Mouse (Mus musculus): ENCODE results near the gene Cep19.

The Cep19 gene

GRCm38 (mm10) chr16:32107342-32108045 lies 7.9 kb downstream of the Cep19 start:
- no peak for DNase-seq (ENCODE audit: low spot score in 2 of 2)

GRCm38 (mm10) chr16:32108170-32108569 lies 8.6 kb downstream of the Cep19 start:
- no peak for DNase-seq (ENCODE audit: low spot score in 2 of 2)

GRCm38 (mm10) chr16:32108578-32108977 lies 9.0 kb downstream of the Cep19 start:
- no peak for DNase-seq (ENCODE audit: low spot score in 2 of 2)

GRCm38 (mm10) chr16:32110951-32111699 lies 11.5 kb downstream of the Cep19 start:
- no peak for DNase-seq (ENCODE audit: low spot score in 2 of 2)

- DNase-seq (ENCODE audit: low spot score in 2 of 2), result peak; percentile 80 to 83
Measured at GRCm38 (mm10) chr16:32113541-32114218, 14.1 kb downstream of the Cep19 start.

- no peak for DNase-seq (ENCODE audit: low spot score in 2 of 2)
Measured at GRCm38 (mm10) chr16:32114406-32114805, 14.8 kb downstream of the Cep19 start.

GRCm38 (mm10) chr16:32114968-32115695 lies 15.5 kb downstream of the Cep19 start:
- DNase-seq (ENCODE audit: low spot score in 2 of 2), result peak; percentile 79 to 89

GRCm38 (mm10) chr16:32115781-32116180 lies 16.2 kb downstream of the Cep19 start:
- no peak for DNase-seq (ENCODE audit: low spot score in 2 of 2)

GRCm38 (mm10) chr16:32116186-32116585 lies 16.6 kb downstream of the Cep19 start:
- DNase-seq (ENCODE audit: low spot score in 2 of 2), result no peak

- DNase-seq (ENCODE audit: low spot score in 2 of 2), result no peak
Measured at GRCm38 (mm10) chr16:32120454-32120853, 20.9 kb downstream of the Cep19 start.

- DNase-seq (ENCODE audit: low spot score in 2 of 2), result no peak
Measured at GRCm38 (mm10) chr16:32124020-32124419, 24.4 kb downstream of the Cep19 start.

GRCm38 (mm10) chr16:32124444-32125335 lies 25.1 kb downstream of the Cep19 start:
- DNase-seq (ENCODE audit: low spot score in 2 of 2), result no peak

- DNase-seq (ENCODE audit: low spot score in 2 of 2), result no peak
Measured at GRCm38 (mm10) chr16:32125364-32125763, 25.8 kb downstream of the Cep19 start.

GRCm38 (mm10) chr16:32127046-32127445 lies 27.4 kb downstream of the Cep19 start:
- DNase-seq (ENCODE audit: low spot score in 2 of 2), result no peak

GRCm38 (mm10) chr16:32129449-32130189 lies 30.0 kb downstream of the Cep19 start:
- no peak for DNase-seq (ENCODE audit: low spot score in 2 of 2)

GRCm38 (mm10) chr16:32130190-32130826 lies 30.7 kb downstream of the Cep19 start:
- peak in 1 of 2 experiments; percentile 35 for DNase-seq (ENCODE audit: low spot score in 2 of 2)

- no peak for DNase-seq (ENCODE audit: low spot score in 2 of 2)
Measured at GRCm38 (mm10) chr16:32133148-32133547, 33.5 kb downstream of the Cep19 start.

- no peak for DNase-seq (ENCODE audit: low spot score in 2 of 2)
Measured at GRCm38 (mm10) chr16:32135842-32136357, 36.3 kb downstream of the Cep19 start.

GRCm38 (mm10) chr16:32138954-32139353 lies 39.4 kb downstream of the Cep19 start:
- no peak for DNase-seq (ENCODE audit: low spot score in 2 of 2)
